Mouse (Mus musculus): ENCODE measurements around the gene D5Ertd579e.

DNA sequence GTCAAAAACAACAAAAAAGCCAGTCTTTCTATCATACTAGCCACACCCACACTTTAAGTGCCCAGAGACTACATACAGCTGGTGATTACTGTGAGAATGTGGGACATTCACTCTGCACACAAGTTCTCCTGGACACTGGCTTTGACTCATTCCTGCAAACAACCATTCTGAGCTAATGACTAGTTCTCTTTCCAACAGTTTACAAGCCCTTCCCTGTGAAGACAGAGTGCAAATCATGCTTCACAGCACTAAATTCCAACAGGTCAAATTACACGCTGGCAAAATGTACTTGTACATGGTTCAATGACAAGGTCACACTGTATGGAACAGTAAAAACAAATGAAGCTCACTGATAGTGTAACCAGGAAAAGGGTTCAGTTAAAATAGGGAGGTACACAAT is 17.0 kb downstream of the D5Ertd579e start:
- TF ChIP-seq CTCF (IDR thresholded peaks at IDR 0.05; ENCODE audit: low read depth, low read length) (no peak), POLR2A (IDR thresholded peaks at IDR 0.05; ENCODE audit: extremely low read depth, insufficient read depth, low read length) (no peak)
